Mouse (Mus musculus) G1E (cell line): ENCODE results near the gene Pitpnm3.

Source experiments
- CTCF ChIP-seq: IDR thresholded peaks from 2 replicates; pipeline ENCODE4 v1.5.1; 2012; ENCODE audit warnings: low read depth, low read length, inconsistent platforms, mixed read lengths
- POLR2AphosphoS5 ChIP-seq: IDR thresholded peaks from 2 replicates; pipeline ENCODE4 v1.6.1; 2012; ENCODE audit warnings: low read depth, low read length, inconsistent platforms; ENCODE audit not compliant: insufficient replicate concordance
- TAL1 ChIP-seq: conservative IDR thresholded peaks from 2 replicates; pipeline ENCODE4 v1.6.1; 2012; ENCODE audit warnings: low read depth, low read length, inconsistent platforms, mixed read lengths

DNA sequence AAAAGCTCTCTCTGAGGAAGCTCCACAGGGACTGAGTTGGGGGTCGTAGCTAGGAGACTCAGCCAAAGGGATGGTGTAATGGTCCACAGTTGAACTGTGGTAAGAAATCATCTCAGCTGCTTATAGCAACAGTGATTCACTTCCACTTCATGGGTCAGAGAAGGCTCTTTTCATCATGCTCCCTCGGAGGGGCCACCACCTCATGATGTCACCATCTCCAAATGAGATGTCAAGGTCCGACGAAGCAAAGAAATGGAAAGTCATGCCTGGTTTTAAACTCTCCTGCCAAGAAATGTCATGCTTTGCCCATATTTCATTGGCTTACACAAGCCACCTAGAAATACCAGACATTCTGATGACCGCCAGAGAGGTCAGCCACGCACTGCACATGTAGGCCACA is 15.2 kb downstream of the Pitpnm3 start:
- TF ChIP-seq TAL1 (no peak), CTCF (no peak), POLR2AphosphoS5 (no peak)
